Mouse (Mus musculus) lung, postnatal 25 days (tissue): ENCODE measurements around the gene Mocs3.

Experiments used
- DNase-seq: peaks from one replicate; pipeline ENCODE4 v3.0.0; 2022; ENCODE audit warnings: low spot score

The Mocs3 gene

DNA sequence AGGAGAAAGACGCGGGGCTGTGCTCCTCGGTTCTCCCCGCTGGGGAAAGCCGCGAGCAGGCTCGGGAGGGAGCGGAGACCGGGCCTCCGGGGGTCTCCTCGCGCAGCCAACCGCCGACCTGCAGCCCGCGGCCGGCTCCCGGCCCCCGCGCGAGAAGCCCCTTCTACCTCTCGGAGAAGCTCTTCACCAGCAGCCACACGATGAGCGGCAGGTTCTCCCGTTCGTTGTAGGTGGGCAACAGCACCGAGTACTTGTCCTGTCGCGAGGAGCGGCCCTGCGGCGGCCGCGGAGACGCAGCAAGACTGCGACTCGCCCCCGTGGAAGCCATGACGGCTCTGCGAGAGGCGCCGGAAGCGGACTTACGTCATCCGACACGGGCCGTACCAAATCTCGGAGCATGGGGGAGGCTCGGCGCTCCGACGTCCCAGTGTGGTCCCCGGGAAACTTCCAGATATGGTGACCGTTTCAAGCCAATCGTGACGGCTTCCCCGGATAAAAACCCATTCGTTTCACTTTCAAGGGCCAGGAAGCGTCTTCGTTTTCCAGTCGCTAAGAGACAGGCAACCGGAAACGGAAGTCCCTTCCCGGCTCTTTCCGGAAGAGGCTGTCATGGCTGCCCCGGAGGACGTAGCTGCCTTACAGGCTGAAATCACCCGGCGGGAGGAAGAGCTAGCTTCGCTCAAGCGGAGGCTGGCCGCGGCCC lies at the start of gene Mocs3, which contains the start of the genes Gm20716 and Dpm1:
TSS of gene Mocs3 (plus strand) at position 597 of the 703 bp plus-strand sequence.
TSS of gene Gm20716 (minus strand) at position 339 of the 703 bp plus-strand sequence.
TSS of gene Dpm1 (minus strand) at position 566 of the 703 bp plus-strand sequence.
- peak; percentile 90 for DNase-seq

DNA sequence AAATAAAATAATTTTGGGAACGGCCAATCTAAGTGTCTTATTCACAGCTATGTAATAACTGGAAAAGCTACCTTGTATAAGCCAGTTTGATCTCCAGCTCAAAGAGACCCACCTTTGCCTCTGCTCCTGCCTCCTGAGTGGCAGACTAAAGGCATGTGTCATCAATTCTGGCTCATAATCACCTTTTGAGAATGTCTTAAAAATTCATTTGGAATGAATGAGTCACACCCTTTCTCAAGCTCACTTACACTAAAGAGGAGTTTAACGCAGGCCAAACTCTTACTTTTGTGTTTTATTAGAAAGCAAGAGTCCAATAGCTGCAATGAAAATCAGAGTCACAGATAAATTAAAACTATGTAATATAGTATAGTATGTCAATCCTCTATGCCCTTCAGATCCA lies 38.6 kb upstream of the Mocs3 start:
- no peak for DNase-seq

DNA sequence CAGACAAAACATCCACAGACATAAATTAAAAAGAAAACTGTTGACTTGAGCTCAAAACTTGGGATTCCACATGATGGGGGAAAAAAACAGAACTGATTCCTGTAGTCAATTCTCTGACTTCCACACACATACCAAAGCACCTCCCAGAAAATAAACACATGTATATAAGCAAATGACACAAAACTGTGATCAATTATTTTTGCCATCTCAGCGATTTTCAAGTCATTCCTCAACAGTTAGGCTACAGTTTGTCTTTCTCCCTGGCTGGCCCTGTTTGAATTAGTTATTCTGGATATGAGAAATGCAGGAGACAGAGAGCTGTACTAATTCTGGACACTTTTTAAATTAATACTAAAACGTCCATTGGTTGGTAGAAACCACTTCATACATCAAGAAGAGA lies 36.7 kb upstream of the Mocs3 start:
- DNase-seq, result no peak

DNA sequence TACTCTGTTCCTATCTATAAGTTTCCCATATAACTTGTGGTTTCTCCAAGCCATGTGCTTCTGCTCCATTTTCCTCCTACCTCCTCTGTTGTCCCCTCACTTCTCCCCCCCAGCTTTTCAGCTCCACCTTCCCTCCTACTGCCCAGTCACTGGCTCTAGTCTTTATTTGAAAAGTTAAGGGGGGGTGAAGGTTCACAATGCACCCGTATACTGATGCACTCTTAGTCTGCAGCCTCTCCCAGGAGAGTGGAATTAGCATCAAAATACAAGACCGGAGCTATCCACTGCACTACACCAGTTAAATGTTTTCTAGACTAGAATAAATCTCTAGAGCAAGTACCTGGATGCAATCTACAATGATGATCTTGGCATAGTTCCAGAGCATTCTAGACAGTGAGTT lies 34.7 kb upstream of the Mocs3 start:
- DNase-seq, result no peak

DNA sequence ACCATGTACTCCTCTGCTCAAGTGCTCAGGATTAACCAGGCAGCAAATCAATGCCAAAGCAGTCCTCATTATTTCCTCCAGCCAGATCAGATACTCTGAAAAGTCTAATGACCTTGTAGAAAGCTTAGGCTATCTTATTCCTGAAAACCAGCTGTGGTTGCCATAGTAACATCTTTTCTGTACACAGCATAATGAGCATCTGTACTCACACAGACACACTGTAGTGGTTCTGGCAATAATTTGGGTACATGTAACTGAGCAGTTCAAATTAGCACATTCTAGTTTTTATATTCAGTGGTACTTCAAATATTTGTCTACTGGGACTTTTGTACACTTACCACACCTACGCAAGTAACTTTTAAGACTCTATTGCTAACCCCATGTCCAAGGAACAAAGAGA lies 32.0 kb upstream of the Mocs3 start:
- DNase-seq, result peak; percentile 29

DNA sequence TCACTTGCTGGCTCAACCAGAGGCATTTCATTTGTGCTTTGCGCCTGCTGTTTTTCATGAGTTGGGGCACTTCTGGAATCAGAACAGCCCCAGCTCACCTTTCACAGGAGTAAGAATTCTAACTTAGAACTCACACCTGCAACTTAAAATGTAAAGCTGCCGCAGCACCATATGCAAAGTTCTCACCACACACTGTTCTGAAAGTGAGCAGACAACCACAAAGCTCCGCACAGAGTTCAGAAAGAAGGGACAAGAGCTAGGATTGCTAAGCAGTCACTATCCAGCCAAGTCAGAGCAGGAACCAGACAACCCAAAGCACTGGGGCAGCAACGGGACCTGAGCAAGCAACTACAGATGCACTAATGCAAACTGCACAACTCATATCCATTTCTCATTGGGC lies 30.9 kb upstream of the Mocs3 start:
- DNase-seq, result no peak

DNA sequence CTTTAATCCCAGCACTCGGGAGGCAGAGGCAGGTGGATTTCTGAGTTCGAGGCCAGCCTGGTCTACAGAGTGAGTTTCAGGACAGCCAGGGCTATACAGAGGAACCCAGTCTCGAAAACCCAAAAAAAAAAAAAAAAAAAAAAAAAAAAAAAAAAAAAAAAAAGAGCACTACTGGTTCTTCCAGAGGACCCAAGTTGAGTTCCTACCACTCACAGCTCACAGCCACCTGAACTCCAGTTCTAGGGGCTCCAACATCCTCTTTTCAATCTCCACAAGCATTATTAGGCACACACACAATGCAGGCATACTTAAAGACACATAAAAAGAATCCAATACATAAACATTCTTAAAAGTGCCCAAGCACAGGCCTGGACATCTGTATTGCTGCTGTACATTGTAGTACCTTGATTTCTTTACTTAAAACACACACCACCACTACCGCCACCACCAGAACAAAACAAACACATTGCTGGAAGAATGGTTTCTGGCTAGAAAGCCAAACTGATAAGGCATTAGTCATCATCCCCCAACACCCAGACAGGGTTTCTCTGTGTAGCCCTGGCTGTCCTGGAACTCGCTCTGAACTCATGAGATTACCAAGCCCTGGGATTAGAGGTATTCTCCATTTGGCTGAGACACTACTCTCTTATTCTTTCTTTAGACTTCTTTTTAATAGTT lies 30.3 kb upstream of the Mocs3 start:
- DNase-seq, result no peak

DNA sequence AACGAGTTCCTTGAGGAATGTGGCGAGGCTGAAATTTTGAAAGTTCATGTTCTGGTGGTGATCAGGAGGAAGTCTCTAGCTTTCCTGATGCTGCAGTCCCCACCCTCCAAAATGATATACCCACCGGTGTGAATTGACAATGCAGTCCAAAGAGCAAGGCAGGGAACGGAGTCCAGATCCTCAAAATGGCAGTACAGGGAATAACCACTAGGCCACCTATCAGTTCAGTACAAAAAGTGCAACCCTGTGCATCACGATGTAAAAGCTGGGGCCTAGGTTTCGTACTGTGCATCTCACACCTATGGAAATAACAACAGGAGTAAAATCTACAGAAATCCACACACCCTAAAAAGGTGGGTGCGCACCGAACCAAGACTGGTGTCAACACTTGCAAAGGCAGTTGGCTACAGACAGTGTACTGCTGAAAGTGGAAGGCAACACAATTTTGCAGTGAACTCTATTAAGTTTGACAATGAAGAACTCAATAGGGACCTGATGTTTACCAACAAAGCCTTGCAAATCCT lies 25.9 kb upstream of the Mocs3 start:
- no peak for DNase-seq

DNA sequence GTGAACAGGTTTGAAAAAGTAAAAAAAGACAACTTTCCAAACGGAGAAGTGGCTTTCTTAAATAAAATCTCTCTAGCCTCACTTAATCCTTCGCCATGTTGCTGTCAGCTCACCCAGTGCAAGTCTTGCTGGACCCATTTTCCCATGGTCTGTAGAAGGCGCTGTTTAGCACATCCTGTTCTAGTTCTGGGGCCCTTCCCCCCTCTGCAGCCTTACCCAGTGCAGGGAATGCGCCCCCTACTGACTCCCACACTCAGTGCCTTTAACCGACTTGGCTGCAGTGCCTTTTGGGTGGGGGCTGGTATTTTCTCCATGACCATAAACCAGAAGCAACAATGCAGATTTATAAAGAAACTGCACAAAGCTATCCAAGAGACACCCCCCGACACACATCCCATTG lies 25.2 kb upstream of the Mocs3 start:
- DNase-seq, result peak; percentile 93

DNA sequence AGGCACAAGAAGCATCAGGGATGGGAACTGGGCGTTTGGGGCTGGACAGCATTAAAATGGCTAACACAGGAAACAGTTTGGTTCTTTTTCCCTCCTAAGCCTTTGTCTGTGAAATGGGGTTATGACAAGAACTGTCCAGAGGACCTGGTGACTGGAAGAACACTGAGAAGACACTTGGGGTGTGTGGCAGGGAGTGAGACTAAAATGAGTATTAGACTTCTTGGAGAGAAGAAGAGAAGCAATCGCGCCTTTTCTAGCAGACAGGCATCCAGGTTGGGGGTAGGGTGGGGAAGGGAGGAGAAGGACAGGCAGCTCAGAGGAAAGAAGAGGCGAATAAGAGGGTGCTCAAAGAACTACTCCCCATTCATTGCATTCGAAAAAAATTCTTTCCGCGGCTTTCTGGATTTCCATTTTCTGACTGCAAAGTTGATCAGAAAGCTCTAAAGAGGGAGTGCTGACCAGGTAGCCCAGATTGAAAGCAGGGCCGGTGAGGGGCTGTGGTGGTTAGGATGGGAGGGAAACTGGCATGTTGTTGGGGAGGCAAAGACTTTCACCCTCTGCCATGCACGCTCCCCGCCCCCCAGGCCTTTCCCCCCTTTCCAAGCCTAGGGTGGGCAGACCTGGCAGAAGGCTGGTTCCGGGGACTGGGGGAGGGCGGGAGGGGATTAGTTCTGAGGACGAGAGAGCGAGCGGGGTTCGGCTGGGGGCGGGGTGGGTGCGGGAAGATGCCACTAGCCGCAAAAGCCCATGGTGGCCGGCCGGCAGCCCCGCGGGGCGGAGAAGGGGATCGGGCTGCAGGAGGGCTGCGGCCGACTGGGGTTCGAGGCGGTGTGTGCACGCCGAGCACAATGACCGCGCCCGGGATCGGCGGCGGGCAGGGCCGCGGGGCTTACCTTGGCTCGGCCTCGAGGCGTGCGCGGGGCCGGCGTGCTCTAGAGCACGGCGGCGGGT lies 24.5 kb upstream of the Mocs3 start:
- no peak for DNase-seq

DNA sequence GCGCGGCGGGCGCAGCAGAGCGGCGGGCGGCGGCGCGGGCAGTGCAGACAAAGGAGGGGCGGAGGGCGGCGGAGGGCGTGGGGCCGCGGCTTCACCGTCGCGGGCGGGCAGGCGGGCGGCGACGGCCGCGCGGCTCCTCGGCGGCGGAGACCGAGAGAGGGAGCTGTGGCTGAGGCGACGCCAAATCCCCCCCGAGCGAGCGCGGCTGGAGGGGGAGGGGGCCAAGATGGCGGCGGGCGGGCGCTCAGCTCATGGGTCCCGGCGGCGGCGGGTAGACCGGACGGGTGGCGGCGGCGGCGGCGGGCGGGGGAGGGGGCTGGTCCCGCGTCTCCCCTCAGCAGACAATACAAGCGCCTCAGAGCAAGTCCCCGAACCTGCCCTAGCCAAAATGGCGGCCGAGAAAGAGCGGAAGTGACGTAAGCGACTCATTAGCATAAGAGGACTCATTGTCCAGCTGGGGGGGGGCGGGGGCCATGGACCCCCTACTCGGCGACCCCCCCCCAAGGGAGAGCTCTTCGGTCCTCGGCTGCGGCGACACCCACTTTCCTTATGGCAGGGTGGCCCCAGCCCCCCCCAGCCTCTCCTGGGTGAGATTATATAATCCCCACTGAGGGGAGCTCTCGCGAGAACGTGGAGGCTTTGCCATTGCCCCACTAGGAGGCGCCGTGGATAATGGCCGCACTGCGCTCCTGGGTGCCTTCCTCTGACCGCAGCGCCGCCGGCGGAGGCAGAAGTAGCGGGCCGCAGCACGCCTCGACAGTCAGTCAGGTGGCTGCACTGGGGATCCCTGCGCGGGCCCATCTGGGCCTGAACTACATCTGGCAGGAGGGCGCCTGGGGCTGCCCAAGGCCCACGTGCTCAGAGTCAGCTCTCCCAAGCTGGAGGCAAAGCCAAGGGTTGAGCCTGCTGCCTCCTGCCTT lies 23.4 kb upstream of the Mocs3 start, which contains the start of gene Adnp:
TSS of gene Adnp (minus strand) at position 388 of the 920 bp plus-strand sequence.
- peak; percentile 96 for DNase-seq

DNA sequence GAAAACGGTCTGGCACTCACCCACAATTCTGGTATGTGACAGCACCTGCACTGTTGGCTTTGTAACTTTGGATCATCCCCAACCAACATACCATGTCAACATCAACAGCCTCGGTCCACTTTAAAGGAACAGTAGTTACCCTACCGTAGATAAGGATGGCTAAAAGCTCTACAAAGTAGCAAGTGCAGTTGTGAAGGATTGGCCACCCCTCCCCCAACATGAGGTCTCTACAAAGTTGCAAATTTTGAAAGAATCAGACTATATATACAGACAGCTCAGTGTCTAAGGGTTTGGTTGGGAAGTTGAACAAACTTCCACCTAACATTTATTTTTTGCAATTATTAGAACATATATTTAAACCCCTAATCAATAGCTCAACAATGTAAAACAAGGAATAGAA lies 22.5 kb upstream of the Mocs3 start:
- no peak for DNase-seq

DNA sequence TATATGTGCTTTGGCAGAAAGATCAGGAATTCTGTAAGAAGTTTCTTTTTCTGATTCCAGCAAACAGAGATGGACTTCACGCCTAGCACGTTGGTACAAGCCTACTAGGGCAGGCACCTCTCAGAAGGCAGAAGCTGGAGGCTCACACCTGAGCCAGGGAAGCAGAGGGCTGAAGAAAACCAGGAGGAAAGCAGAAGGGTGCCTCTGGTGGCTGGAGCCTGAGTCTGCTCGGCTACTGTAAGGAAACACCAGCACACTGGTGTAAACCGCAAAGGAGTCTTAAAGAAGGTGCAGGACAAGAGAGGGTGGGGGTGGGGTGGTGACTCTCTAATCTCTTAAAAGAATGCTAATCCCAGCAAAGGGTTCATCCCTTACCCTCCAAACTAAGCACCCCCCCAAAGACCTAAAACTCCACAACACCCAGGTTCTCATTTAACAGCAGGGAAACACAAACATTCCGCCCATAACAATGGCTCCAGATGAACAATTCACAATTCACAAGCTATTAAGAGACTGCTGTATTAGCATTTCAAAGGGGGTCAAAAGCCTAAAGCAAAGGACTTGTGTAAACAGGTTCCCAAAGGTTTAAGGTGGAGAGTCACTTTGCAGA lies 16.5 kb upstream of the Mocs3 start:
- no peak for DNase-seq

DNA sequence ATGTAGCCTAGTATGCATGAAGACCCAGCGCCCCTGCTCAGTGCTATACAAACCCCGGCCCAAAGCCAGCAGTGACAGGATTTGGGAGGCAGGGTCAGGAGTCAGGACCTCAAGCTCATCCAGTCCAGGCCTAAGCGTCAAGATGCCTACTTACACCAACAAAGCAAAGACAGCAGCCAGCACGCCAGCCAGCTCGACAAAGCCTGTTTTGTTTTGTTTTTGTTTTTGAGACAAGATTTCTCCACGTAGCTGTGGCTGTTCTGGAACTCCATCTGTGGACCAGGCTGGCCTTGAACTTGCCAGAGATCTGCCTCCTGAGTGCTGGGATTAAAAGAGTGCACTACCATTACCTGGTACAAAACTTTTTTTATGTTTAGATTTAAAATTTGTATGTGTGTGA lies 7.1 kb upstream of the Mocs3 start:
- no peak for DNase-seq

DNA sequence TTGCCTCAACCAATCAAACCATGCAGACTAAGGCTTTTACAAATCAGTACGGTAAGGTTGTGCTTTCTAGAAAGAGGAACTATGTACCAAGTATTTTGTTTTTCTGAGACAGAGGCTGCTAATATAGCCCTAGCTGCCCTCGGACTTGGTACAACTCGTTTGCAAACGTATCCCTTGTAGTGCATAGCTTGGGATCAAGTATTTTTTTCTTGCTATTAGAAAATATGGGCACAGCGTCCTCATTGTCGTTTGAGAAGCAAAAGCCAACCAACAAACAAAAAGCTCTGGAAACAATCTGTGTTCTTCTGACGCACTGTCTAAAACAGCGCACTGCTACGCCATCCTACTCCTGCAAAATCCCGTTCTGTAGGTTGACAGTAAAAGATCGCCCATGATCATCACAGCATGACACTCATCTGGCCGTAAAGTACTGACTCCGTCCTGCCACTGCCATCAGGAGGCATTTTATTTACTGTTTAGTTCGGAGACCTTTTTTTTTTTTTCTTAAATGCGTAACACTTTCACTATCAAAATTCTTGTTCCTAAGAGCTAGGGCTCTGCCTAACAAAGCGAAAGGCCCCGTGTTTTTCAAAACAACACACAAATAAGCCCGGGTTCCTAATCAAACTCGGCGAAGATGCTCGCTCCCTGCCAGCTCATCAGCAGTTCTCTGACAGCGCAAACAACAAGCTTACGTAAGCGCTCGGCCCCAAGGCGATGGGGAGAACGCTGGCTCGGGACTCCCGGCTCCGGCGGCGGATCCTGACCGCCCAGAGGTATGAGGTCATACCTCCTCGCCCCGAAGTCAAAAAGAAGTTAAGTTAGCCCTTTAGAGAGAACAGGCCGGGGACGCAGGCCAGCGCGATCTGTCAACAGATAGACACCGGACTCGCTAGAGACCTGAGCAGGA lies 1.1 kb upstream of the Mocs3 start:
- DNase-seq, result peak; percentile 22

DNA sequence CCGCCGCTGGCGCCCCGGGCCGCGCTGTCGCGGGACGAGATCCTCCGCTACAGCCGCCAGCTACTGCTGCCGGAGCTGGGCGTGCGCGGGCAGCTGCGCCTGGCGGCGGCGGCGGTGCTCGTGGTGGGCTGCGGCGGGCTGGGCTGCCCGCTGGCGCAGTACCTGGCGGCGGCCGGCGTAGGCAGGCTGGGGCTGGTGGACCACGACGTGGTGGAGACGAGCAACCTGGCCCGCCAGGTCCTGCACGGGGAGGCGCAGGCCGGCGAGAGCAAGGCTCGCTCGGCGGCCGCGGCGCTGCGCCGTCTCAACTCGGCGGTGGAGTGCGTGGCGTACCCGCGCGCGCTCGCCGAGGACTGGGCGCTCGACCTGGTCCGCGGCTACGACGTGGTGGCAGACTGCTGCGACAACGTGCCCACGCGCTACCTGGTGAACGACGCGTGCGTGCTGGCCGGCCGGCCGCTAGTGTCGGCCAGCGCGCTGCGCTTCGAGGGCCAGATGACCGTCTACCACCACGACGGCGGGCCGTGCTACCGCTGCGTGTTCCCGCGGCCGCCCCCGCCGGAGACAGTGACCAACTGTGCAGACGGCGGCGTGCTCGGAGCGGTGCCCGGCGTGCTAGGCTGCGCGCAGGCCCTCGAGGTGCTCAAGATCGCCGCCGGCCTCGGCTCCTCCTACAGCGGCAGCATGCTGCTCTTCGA lies 500 bp downstream of the Mocs3 start:
- DNase-seq, result no peak

DNA sequence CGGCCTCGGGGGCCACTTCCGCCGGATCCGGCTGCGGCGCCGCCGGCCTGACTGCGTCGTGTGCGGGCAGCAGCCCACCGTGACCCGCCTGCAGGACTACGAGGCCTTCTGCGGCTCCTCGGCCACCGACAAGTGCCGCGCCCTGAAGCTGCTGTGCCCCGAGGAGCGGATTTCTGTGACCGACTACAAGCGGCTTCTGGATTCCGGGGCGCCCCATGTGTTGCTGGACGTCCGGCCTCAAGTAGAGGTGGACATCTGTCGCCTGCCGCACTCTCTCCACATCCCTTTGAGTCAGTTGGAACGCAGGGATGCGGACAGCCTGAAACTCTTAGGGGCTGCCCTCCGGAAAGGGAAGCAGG lies 1.0 kb downstream of the Mocs3 start:
- DNase-seq, result no peak

DNA sequence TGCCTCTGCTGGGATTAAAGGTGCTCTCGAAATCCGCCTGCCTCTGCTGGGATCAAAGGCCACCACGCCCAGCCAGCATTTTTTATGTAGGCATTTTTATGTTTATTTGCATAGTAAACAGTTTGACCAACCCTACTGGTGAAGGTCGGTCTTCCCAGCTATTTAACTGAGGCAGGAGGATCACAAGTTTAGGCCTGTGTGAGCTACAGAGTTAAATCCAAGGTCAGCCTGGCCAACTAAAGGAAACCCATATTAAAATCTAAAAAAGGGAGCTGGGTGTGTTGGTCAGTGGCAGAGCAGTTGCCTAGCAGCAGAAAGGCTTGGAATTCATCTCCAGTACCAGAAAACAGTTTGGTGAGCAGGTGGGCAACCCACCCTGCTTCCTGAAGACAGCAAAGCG lies 2.9 kb downstream of the Mocs3 start:
- DNase-seq, result no peak

DNA sequence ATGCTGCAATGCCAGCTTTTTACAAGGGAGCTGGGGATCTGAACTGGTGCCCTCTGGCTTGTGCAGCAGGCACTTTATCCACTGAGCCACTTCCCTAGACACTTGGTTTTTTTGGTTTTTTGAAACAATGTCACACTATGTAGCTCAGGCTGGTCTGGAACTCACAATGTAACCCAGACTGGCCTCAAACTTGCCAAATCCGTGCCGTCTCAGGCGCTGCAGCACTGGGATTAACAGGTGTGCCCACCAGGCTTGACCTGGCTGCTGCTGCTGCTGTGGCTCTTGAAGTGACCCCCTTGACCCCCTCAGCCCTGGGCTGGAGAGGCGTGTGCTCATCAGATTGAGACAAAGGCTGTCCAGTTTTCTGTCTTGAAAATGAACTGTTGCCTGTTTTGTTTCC lies 7.9 kb downstream of the Mocs3 start:
- DNase-seq, result no peak
